Mouse (Mus musculus): ENCODE data around the gene Nfu1.

DNA sequence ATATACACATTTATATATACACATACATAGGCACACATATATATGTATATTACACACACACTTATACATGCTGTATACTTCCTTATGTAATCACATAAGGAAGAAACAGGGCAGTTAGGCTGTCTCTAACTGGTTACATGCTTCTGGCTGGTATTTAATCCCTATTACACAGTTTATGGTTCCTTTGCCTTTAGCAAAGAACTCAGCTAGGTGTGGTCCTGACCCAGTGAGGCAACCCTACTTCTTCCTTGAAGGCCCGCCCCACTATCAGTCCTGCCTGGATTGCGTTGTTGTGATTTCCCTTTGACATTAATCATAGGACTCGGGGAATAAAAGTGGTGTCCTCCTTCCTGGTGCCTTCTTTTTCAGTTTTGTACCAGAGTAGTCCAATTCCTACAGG is 25.4 kb downstream of the Nfu1 start:
- TF ChIP-seq POLR2A (IDR thresholded peaks at IDR 0.05; ENCODE audit: borderline replicate concordance, low read depth, low read length) = no peak
- TF ChIP-seq CTCF (IDR thresholded peaks at IDR 0.05; ENCODE audit: low read depth, low read length) = no peak
